Mouse (Mus musculus) liver, embryonic 11.5 days (tissue): ENCODE measurements at regions not wholly inside any gene's neighbourhood (a gene's known extent, or its start where the extent isn't known, plus 50 kb on each side); places are given as distances from the start of the nearest gene placed in this dataset.

Experiments
- ATAC-seq: fragments of 200-750 bp; cut with Nextera tagmentation; replicated peaks from 2 replicates; pipeline ENCODE4 v1.8.0; 2017; ENCODE audit warnings: moderate number of reproducible peaks, mild to moderate bottlenecking, moderate TSS enrichment, moderate library complexity; ENCODE audit not compliant: low FRiP score
- DNase-seq: peaks from one replicate; pipeline ENCODE4 v3.0.0-alpha.2; 2017; ENCODE audit warnings: low spot score
- H3K27ac ChIP-seq: fragments of 300-500 bp; sonication (generic); 2 replicates; pipeline ENCODE4 v1.5.1; 2014; ENCODE audit warnings: mild to moderate bottlenecking, low read depth, low read length, control low read depth
- H3K27me3 ChIP-seq: fragments of 300-500 bp; sonication (generic); replicated peaks from 2 replicates; pipeline ENCODE4 v1.6.1; 2014; ENCODE audit warnings: low read length, mixed read lengths; ENCODE audit not compliant: control insufficient read depth, insufficient read depth
- H3K36me3 ChIP-seq: fragments of 300-500 bp; sonication (generic); 2 replicates; pipeline ENCODE4 v1.6.1; 2014; ENCODE audit warnings: mild to moderate bottlenecking, low read length, moderate library complexity, mixed read lengths; ENCODE audit not compliant: control insufficient read depth, insufficient read depth
- H3K4me1 ChIP-seq: fragments of 300-500 bp; sonication (generic); replicated peaks from 2 replicates; pipeline ENCODE4 v1.6.1; 2014; ENCODE audit warnings: low read length, mixed read lengths; ENCODE audit not compliant: control insufficient read depth, insufficient read depth
- H3K4me2 ChIP-seq: fragments of 300-500 bp; sonication (generic); 2 replicates; pipeline ENCODE4 v1.6.1; 2014; ENCODE audit warnings: mild to moderate bottlenecking, control low read depth, moderate library complexity
- H3K4me3 ChIP-seq: fragments of 300-500 bp; sonication (generic); 2 replicates; pipeline ENCODE4 v1.5.1; 2014; ENCODE audit warnings: low read depth, low read length, control low read depth
- H3K9ac ChIP-seq: fragments of 300-500 bp; sonication (generic); 2 replicates; pipeline ENCODE4 v1.6.1; 2014; ENCODE audit warnings: low read depth, low read length, control low read depth
- H3K9me3 ChIP-seq: fragments of 300-500 bp; sonication (generic); 2 replicates; pipeline ENCODE4 v1.6.1; 2016; ENCODE audit warnings: low read length, inconsistent platforms, mixed read lengths; ENCODE audit not compliant: control insufficient read depth
- WGBS: fragments of 180-500 bp; shearing (Covaris S2); extraction: QIAGEN DNeasy Blood & Tissue Kit; methylation state at CpG from one replicate; pipeline ENCODE4 v1.1.7; 2014; 5-methylcytosine and 5-hydroxymethylcytosine counted together

DNA sequence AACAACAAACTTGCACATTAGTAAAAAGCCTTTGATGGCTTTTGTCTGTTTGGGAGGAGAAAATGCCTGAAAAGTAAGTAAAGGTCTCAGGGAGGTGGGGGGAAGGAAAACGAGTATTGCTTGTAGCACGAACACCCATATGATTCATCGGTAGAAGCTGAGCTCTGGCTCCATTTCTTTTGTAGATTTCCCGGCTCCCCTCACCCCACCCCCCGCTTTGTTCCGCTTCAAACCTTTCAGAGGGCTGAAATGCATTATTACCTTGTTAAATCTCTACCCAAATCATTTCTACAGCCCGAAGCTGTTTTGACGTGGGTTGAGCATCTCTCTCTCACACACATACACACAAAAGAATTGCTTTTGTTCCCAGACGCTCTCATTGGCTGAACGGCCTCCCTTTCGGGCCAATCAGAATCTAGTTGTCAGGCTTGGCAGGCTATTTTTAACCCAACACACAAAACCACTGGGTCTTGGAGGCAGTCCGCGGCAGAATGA is 166.0 kb upstream of the Dcn start:
- ATAC-seq (peak; percentile 92), DNase-seq (peak; percentile 58)
- Histone ChIP-seq H3K4me3 (peak overlapping the region; percentile 52), H3K27ac (peak overlapping the region; percentile 53), H3K4me1 (no peaks in the 10 kb centered on the region), H3K27me3 (no peaks in the 10 kb centered on the region), H3K4me2 (peak overlapping the region; percentile 76), H3K9ac (peak overlapping the region; percentile 61), H3K36me3 (no peaks in the 10 kb centered on the region), H3K9me3 (no peaks in the 10 kb centered on the region)
- WGBS = 2% methylated on average over 13 of the region's 13 CpGs

DNA sequence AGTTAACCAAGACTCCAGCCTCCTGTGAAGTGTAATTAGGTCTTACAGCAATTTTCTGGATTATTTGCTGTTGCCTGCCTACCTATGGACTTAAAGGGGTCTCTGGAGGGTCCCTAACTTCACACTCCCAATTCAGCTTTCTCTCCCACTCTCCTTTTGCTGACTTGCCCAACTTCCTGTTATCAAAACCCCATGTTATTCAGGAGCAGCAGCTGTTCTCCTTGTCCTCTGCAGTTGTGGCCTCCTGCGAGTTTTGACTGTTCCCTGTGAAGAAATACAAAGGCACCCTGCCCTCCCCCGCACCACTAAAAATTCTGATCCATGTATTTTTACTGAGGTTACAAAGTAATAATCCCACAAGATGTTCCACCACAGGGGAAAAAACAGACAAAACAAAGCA is 146.8 kb upstream of the Dcn start:
- 79% methylated on average over 2 of the region's 2 CpGs for WGBS
- Histone ChIP-seq H3K9me3 (no peaks in the 10 kb centered on the region), H3K4me1 (no peaks in the 10 kb centered on the region), H3K4me3 (no peak overlapping the region), H3K27me3 (no peaks in the 10 kb centered on the region), H3K27ac (no peak overlapping the region), H3K36me3 (no peaks in the 10 kb centered on the region), H3K9ac (no peak overlapping the region), H3K4me2 (no peak overlapping the region)
- DNase-seq (no peak), ATAC-seq (no peak)

GRCm38 (mm10) chr10:97334044-97334443 is 145.4 kb upstream of the Dcn start:
- no peak overlapping the region for H3K27ac ChIP-seq
- H3K4me1 ChIP-seq = no peaks in the 10 kb centered on the region
- no peaks in the 10 kb centered on the region for H3K9me3 ChIP-seq
- no peak for DNase-seq
- no peak for ATAC-seq
- H3K4me2 ChIP-seq = no peak overlapping the region
- H3K9ac ChIP-seq = no peak overlapping the region
- H3K27me3 ChIP-seq = no peaks in the 10 kb centered on the region
- H3K36me3 ChIP-seq = no peaks in the 10 kb centered on the region
- H3K4me3 ChIP-seq = no peak overlapping the region

DNA sequence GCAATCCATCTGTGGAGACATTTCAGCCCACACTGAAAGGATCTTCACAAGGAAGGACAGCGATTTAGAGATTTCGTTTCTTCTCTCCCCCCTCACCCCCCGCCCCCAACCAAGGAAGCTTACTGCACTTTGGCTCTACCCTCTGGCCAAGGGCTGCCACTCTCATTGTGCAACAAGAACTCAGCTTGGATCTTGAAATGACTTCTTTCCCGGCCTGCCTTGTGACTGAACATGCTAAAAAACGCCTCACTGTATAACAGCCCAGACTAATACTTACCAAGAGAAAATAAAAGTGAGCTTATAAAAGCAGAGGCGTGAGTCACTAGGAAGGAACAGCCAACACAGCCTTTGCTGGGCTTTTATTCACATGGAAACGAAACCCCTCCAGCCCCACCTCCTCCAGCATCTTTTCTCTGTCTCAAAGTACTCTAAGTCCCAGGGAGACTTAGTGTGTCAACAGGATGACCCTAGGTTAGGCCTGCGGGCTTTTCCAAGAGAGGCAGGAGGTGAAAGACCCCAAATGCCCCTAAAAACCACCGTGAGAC is 144.7 kb upstream of the Dcn start:
- Histone ChIP-seq H3K4me1 (no peaks in the 10 kb centered on the region), H3K27ac (no peak overlapping the region), H3K9me3 (no peaks in the 10 kb centered on the region), H3K36me3 (no peaks in the 10 kb centered on the region), H3K9ac (no peak overlapping the region), H3K27me3 (no peaks in the 10 kb centered on the region), H3K4me3 (no peak overlapping the region), H3K4me2 (no peak overlapping the region)
- ATAC-seq (no peak), DNase-seq (no peak)
- 79% methylated on average over 9 of the region's 9 CpGs for WGBS

GRCm38 (mm10) chr10:97338033-97338692 is 141.2 kb upstream of the Dcn start:
- Histone ChIP-seq H3K4me2 (no peak overlapping the region), H3K36me3 (no peaks in the 10 kb centered on the region), H3K4me3 (no peak overlapping the region), H3K27me3 (no peaks in the 10 kb centered on the region), H3K9me3 (no peaks in the 10 kb centered on the region), H3K4me1 (no peaks in the 10 kb centered on the region), H3K9ac (no peak overlapping the region), H3K27ac (no peak overlapping the region)
- WGBS = 69% methylated on average over 6 of the region's 6 CpGs
- ATAC-seq = no peak
- DNase-seq = no peak

GRCm38 (mm10) chr10:97339866-97340706 is 139.3 kb upstream of the Dcn start:
- no peak for DNase-seq
- ATAC-seq = no peak

GRCm38 (mm10) chr10:97345347-97345746 is 134.1 kb upstream of the Dcn start:
- H3K36me3 ChIP-seq = no peaks in the 10 kb centered on the region
- H3K9ac ChIP-seq = no peak overlapping the region
- no peak overlapping the region for H3K4me3 ChIP-seq
- H3K9me3 ChIP-seq = no peaks in the 10 kb centered on the region
- no peak for DNase-seq
- ATAC-seq = 0 out of 2 replicates have a peak, but pooled peaks have one; percentile 47
- no peak overlapping the region for H3K4me2 ChIP-seq
- no peaks in the 10 kb centered on the region for H3K4me1 ChIP-seq
- WGBS = 33% methylated on average over 6 of the region's 6 CpGs
- no peaks in the 10 kb centered on the region for H3K27me3 ChIP-seq
- no peak overlapping the region for H3K27ac ChIP-seq

More at GRCm38 (mm10) chr10:97339866-97340706, 139.3 kb upstream of the Dcn start:
- Histone ChIP-seq H3K9me3 (no peaks in the 10 kb centered on the region), H3K4me3 (no peak overlapping the region), H3K9ac (no peak overlapping the region), H3K36me3 (no peaks in the 10 kb centered on the region), H3K4me2 (no peak overlapping the region), H3K27me3 (no peaks in the 10 kb centered on the region), H3K4me1 (no peaks in the 10 kb centered on the region), H3K27ac (no peak overlapping the region)
- 47% methylated on average over 11 of the region's 11 CpGs for WGBS

- 76% methylated on average over 2 of the region's 2 CpGs for WGBS
- ATAC-seq (no peak), DNase-seq (no peak)
- no peaks in the 10 kb centered on the region for H3K4me1 ChIP-seq
- H3K9ac ChIP-seq = no peak overlapping the region
- H3K36me3 ChIP-seq = no peaks in the 10 kb centered on the region
- no peaks in the 10 kb centered on the region for H3K9me3 ChIP-seq
- H3K27me3 ChIP-seq = no peaks in the 10 kb centered on the region
- no peak overlapping the region for H3K4me2 ChIP-seq
- H3K27ac ChIP-seq = no peak overlapping the region
- H3K4me3 ChIP-seq = no peak overlapping the region
Observed at GRCm38 (mm10) chr10:97346949-97347348, 132.5 kb upstream of the Dcn start.
